Mouse (Mus musculus) limb, embryonic 13.5 days (tissue): ENCODE measurements at regions not wholly inside any gene's neighbourhood (a gene's known extent, or its start where the extent isn't known, plus 50 kb on each side); places are given as distances from the start of the nearest gene placed in this dataset.

Source experiments
- ATAC-seq: fragments of 200-750 bp; cut with Nextera tagmentation; 2 replicates; pipeline ENCODE4 v1.8.0; 2017; ENCODE audit warnings: low read depth, moderate number of reproducible peaks, moderate TSS enrichment; ENCODE audit not compliant: low FRiP score
- H3K27ac ChIP-seq: fragments of 300-500 bp; sonication (generic); 2 replicates; pipeline ENCODE4 v1.5.1; 2015; ENCODE audit warnings: inconsistent platforms, mild to moderate bottlenecking, moderate library complexity
- H3K27me3 ChIP-seq: fragments of 300-500 bp; sonication (generic); 2 replicates; pipeline ENCODE4 v1.6.1; 2015; ENCODE audit warnings: mild to moderate bottlenecking, inconsistent platforms
- H3K36me3 ChIP-seq: fragments of 300-500 bp; sonication (generic); 2 replicates; pipeline ENCODE4 v1.6.1; 2015; ENCODE audit warnings: inconsistent platforms, mild to moderate bottlenecking, moderate library complexity
- H3K4me1 ChIP-seq: fragments of 300-500 bp; sonication (generic); 2 replicates; pipeline ENCODE4 v1.6.1; 2015; ENCODE audit warnings: inconsistent platforms
- H3K4me2 ChIP-seq: fragments of 300-500 bp; sonication (generic); replicated peaks from 2 replicates; pipeline ENCODE4 v1.6.1; 2015; ENCODE audit warnings: inconsistent platforms, mild to moderate bottlenecking, moderate library complexity
- H3K4me3 ChIP-seq: fragments of 300-500 bp; sonication (generic); 2 replicates; pipeline ENCODE4 v1.5.1; 2015; ENCODE audit warnings: moderate library complexity, mild to moderate bottlenecking, inconsistent platforms
- H3K9ac ChIP-seq: fragments of 300-500 bp; sonication (generic); 2 replicates; pipeline ENCODE4 v1.6.1; 2015; ENCODE audit warnings: mild to moderate bottlenecking, inconsistent platforms
- H3K9me3 ChIP-seq: fragments of 300-500 bp; sonication (generic); 2 replicates; pipeline ENCODE4 v1.6.1; 2016; ENCODE audit warnings: inconsistent platforms
- WGBS: fragments of 180-500 bp; shearing (Covaris S2); methylation state at CpG from one replicate; pipeline ENCODE4 v1.1.7; 2015; 5-methylcytosine and 5-hydroxymethylcytosine counted together

DNA sequence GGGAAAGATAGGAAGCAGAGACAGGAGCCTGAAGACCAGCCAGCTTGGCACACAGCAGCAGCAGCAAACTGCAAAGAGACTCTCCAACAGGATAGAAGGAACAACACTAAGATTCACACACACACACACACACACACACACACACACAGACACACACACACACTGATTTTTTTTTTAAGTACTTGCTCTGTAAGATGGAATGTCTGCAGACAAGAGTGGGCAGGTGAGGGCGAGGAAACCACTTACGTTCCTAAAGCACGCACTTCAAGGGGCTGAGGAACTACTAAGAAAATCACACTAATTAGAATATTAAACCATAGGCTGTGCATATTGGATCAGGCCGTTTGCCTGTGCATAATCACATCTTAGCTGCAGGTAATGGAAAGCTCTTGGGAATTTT lies 237.8 kb upstream of the Prok2 start:
- Histone ChIP-seq H3K27me3 (peaks cover 10% of the 10 kb centered on the region; the same call in 1 of the 2 replicates), H3K4me3 (no peak overlapping the region), H3K4me2 (no peak overlapping the region), H3K9ac (no peak overlapping the region), H3K9me3 (peaks cover 8% of the 10 kb centered on the region; the same call in 1 of the 2 replicates), H3K36me3 (no peaks in the 10 kb centered on the region), H3K27ac (no peak overlapping the region), H3K4me1 (peaks cover 12% of the 10 kb centered on the region)
- 67% methylated on average over 4 of the region's 4 CpGs for whole genome bisulfite sequencing
- no peak for ATAC-seq

DNA sequence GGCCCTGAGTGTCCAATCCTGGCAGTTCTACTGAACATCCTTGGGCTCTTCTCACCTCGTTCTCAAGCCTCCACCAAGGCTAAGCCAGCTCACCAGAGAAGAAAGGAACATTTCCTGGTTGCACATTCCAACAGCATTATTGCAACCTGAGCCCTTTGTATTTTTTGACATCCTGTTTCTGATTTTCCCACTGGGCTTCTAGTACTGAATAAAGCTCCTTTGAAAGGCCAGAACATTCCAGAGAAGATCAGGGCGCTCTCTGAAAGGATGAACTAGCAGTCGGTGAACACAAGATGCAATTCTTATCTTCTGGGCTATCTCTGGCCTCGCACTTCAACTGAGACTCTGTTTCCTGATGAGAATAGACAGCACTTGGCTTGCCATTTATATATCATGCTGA lies 233.2 kb upstream of the Prok2 start:
- Histone ChIP-seq H3K27me3 (peaks cover 11% of the 10 kb centered on the region; the same call in 1 of the 2 replicates), H3K4me1 (peaks cover 12% of the 10 kb centered on the region), H3K9me3 (no peaks in the 10 kb centered on the region), H3K9ac (no peak overlapping the region), H3K4me3 (no peak overlapping the region), H3K4me2 (no peak overlapping the region), H3K36me3 (no peaks in the 10 kb centered on the region), H3K27ac (no peak overlapping the region)
- 49% methylated on average over 4 of the region's 4 CpGs for WGBS
- ATAC-seq, result no peak

DNA sequence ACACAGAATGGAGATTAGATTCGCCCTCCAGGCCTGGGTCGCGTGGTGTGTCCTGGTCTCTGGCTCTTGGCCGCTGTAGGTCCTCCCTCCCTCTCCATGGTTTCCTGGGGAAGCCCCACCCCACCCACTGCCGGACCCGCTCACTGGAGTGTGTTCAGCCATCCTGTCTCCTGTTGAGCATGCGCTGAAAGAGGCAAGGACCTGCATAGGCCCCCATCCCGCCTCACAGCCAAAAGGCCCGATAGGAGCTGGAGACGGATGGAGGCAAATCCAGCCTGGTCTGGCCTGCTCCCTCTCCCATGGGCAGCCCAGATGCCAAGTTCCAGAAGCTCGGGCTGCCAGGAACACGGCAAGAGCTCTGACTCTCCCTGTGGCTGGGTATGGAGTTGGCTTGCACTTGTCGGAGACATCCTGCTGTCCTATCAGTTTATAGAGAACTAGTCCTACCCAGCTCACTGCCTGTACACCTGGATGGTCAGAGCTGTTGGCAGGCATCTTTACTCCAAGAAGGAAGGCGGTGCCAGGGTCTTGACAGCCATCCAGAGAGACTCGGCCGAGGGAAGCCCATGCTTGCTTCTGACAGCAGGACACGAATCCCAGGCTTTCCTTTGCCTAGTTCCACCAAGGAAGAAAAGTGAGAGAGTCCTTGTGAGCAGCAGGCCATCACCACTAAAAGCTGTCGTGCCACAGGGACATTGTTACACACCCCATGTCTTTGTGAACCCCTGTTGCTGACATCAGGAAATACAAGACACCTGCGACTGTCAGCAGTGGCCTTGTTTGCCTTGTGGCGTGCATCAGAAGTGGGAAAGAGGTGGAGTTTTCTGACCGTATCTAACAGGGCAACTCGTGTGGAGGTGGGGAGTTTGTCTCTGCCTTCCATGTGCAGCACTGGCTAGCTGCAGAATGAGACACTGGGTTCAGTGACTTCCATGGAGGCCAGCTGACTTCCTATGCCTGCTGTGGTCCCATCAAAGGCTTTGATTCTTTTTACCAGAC lies 228.9 kb upstream of the Prok2 start:
- H3K4me1 ChIP-seq, result peaks cover 14% of the 10 kb centered on the region
- peaks cover 13% of the 10 kb centered on the region for H3K27me3 ChIP-seq
- H3K4me3 ChIP-seq, result no peak overlapping the region
- 82% methylated on average over 22 of the region's 22 CpGs for WGBS
- no peaks in the 10 kb centered on the region for H3K36me3 ChIP-seq
- H3K9ac ChIP-seq, result no peak overlapping the region
- H3K4me2 ChIP-seq, result no peak overlapping the region
- no peak for ATAC-seq
- no peaks in the 10 kb centered on the region for H3K9me3 ChIP-seq
- H3K27ac ChIP-seq, result no peak overlapping the region

DNA sequence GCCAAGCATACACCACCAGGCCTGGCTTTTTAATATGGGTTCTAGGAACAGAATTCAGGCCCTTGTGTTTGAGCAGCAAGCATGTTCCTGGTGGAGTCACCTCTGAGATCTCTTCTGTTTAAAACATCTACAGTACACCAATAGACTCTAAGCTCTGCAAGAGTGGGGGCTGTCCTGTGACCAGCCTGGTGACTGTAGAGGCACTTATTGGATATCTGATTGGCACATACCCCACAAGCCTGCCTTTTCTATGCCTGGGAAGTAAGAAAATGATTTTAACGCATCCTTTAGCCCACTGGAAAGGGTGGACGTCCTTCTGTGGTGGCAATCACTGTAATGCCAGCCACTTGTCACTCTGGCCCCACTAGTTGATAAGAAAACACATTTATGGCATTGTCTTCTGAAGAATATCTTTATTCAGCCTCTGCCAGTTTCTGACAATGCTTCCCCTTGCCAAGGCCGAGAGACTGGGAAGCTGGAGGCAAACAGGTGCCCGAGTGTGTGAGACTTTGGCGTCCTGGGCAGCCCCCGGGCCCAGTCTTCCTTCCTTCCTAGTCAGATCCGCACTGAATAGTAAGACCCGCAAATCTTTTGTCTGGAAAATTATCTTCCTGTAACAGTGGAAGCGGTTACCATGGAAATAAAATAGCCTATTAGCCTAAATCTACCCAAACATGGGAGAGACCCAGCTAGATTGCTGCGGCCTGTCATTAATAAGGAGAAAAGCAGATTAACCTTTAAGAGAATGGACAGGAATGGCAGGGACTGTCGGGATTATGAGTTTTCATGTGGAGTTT lies 228.0 kb upstream of the Prok2 start:
- Histone ChIP-seq H3K4me2 (no peak overlapping the region), H3K9me3 (no peaks in the 10 kb centered on the region), H3K4me1 (peaks cover 4% of the 10 kb centered on the region), H3K27me3 (peaks cover 17% of the 10 kb centered on the region), H3K27ac (no peak overlapping the region), H3K36me3 (no peaks in the 10 kb centered on the region), H3K4me3 (no peak overlapping the region), H3K9ac (no peak overlapping the region)
- WGBS, result 85% methylated on average over 11 of the region's 11 CpGs
- ATAC-seq, result no peak

DNA sequence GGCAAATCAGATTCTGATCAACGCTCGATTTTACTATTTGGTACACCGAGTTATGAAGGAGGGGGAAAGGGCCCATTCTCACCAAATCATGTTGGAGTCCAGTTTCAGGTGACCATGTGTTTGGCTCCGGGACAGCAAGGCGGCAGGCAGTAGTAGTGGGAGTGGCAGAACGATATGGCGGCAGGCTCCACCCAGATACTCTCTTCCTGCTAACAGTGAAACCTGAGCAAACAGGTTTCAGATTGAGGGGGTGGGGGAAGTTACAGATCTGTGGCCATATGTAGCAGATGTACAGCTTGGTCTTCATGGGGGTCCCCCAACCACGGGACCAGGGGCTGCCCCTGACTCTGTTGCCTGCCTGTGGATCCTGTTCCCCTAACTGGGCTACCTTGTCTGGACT lies 224.6 kb upstream of the Prok2 start:
- WGBS, result 83% methylated on average over 8 of the region's 8 CpGs
- Histone ChIP-seq H3K4me3 (no peak overlapping the region), H3K27me3 (peaks cover 18% of the 10 kb centered on the region), H3K4me1 (peaks cover 17% of the 10 kb centered on the region), H3K4me2 (no peak overlapping the region), H3K9ac (no peak overlapping the region), H3K9me3 (no peaks in the 10 kb centered on the region), H3K27ac (no peak overlapping the region), H3K36me3 (no peaks in the 10 kb centered on the region)
- ATAC-seq, result no peak

DNA sequence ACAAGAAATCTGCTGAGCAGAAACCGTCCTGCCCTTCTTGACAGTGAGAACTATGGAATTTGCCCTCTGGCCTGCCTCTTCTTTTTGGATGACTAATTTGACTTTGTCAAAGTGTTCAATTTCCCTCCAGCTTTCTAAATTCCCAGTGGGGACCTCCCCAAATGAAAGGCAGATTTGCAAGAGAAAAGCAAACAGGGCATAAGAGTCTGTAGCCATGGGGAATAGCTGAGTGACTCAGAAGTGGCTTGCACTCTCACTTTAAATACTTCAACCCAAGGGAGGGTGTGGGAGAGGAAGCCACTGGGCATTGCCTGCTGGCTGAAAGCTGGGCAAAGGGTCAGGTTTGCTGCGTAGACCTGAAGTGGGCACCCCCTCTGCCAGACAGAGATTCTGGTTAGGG lies 220.7 kb upstream of the Prok2 start:
- Histone ChIP-seq H3K4me3 (no peak overlapping the region), H3K27ac (no peak overlapping the region), H3K27me3 (peaks cover 33% of the 10 kb centered on the region), H3K9ac (no peak overlapping the region), H3K9me3 (no peaks in the 10 kb centered on the region), H3K36me3 (no peaks in the 10 kb centered on the region), H3K4me2 (no peak overlapping the region), H3K4me1 (peaks cover 13% of the 10 kb centered on the region)
- ATAC-seq, result no peak
- 62% methylated on average over 2 of the region's 2 CpGs for WGBS

DNA sequence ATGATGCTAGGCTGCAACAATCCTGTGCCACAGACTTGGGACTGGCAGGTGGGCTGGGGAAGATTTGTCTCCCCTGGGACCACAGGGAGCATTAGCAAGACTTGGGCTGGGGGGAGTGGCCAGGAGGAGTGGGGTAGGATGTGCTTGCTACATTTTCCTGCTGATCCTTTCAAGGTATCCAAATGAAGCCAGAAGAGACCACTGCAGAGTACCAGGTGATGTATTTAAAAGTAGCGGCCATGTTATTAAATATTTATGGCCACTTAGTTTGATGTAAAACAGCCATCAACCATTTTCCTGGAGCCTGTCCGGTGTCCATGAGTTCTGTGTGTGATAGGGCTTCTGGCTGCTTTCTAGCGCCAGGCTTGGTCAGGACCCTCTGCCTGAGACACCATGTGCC lies 220.3 kb upstream of the Prok2 start:
- Histone ChIP-seq H3K9me3 (no peaks in the 10 kb centered on the region), H3K9ac (no peak overlapping the region), H3K4me1 (peaks cover 13% of the 10 kb centered on the region), H3K27ac (no peak overlapping the region), H3K36me3 (no peaks in the 10 kb centered on the region), H3K27me3 (peaks cover 33% of the 10 kb centered on the region), H3K4me2 (no peak overlapping the region), H3K4me3 (no peak overlapping the region)
- ATAC-seq, result no peak
- WGBS, result 36% methylated on average over 3 of the region's 3 CpGs

DNA sequence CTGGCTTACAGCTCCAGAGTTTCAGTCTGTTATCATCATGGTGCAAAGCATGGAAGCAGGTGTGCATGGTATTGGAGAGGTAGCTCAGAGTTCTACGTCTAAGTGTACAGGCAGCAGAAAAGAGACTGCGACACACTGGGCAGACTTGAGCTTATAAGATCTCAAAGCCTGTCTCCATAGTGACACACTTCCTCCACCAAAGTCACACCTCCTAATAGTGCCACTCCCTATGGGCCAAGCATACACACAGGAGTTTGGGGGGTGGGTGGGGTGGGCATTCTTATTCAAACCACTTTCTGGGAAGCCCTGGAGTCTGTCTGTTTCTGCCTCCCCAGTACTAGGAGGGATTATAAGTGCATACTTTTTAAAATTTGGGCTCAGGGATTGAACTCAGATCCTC lies 219.5 kb upstream of the Prok2 start:
- Histone ChIP-seq H3K9me3 (no peaks in the 10 kb centered on the region), H3K27me3 (peaks cover 39% of the 10 kb centered on the region), H3K36me3 (no peaks in the 10 kb centered on the region), H3K4me1 (peaks cover 20% of the 10 kb centered on the region), H3K27ac (no peak overlapping the region), H3K9ac (no peak overlapping the region), H3K4me3 (no peak overlapping the region), H3K4me2 (no peak overlapping the region)
- WGBS, result 89% methylated on average over 2 of the region's 2 CpGs
- no peak for ATAC-seq

DNA sequence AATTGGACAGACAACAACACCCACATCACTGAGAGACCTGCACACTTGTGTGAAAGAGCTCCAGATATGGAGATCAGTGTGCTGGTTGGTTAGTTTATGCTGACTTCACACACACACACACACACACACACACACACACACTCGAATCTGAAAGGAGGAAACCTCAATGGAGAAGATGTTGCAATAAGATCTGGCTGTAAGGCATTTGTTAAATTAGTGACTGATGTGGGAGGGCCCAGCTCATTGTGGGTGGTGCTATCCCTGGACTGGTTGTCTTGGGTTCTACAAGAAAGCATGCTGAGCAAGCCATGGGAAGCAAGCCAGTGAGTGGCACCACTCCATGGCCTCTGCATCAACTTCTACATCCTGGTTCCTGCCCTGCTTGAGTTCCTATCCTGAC lies 216.8 kb upstream of the Prok2 start:
- Histone ChIP-seq H3K9me3 (no peaks in the 10 kb centered on the region), H3K36me3 (no peaks in the 10 kb centered on the region), H3K4me1 (peaks cover 44% of the 10 kb centered on the region), H3K27ac (no peak overlapping the region), H3K4me2 (no peak overlapping the region), H3K27me3 (peaks cover 47% of the 10 kb centered on the region), H3K4me3 (no peak overlapping the region), H3K9ac (no peak overlapping the region)
- ATAC-seq, result no peak
- 100% methylated on average over 1 of the region's 1 CpGs for WGBS

DNA sequence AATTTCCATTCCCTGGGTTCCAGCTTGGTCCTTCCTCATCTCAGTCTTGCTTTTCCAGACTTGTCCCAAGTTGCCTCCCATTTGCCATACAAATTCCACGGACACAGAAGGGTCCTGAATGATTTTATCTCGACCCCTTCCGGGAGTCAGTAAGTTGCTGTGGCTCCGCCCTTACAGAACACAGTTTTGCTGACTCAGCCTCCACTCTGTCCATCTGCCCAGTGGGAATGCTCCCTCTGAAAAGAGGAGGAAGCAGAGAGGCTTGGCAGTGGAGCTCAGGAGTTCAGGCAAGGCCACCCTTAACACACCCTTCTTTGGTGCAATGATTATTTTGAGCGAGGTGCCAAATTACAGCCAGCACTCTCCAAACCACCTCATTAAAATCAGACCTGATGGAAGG lies 213.9 kb upstream of the Prok2 start:
- Histone ChIP-seq H3K4me2 (no peak overlapping the region), H3K9ac (no peak overlapping the region), H3K4me3 (no peak overlapping the region), H3K4me1 (peaks cover 31% of the 10 kb centered on the region), H3K36me3 (no peaks in the 10 kb centered on the region), H3K9me3 (no peaks in the 10 kb centered on the region), H3K27ac (no peak overlapping the region), H3K27me3 (peaks cover 38% of the 10 kb centered on the region)
- 51% methylated on average over 5 of the region's 5 CpGs for WGBS
- no peak for ATAC-seq

DNA sequence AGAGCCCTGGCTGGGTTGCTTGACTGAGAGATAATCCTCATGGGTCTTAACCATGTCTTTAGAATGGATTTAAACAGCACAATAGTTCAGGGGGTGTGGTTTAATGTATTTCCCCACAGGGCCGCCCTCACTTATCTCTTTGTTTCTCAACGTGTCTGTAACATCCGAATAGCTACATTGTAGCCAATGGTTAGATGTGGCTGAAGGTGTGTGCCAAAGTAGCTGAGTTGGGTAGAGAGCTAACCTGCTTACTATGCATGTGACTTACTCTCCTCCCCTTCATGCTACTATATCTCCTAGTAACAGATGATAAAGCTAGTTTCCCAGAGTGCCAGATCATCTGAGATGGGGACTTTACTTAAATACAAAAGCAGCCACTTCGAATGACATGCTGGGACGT lies 213.2 kb upstream of the Prok2 start:
- Histone ChIP-seq H3K27me3 (peaks cover 38% of the 10 kb centered on the region), H3K36me3 (no peaks in the 10 kb centered on the region), H3K4me3 (no peak overlapping the region), H3K4me1 (peaks cover 31% of the 10 kb centered on the region), H3K4me2 (0 out of 2 replicates have a peak overlapping the region, but pooled peaks have one; percentile 33), H3K9ac (no peak overlapping the region), H3K9me3 (no peaks in the 10 kb centered on the region), H3K27ac (no peak overlapping the region)
- 47% methylated on average over 5 of the region's 5 CpGs for WGBS
- ATAC-seq, result 0 out of 2 replicates have a peak, but pooled peaks have one; percentile 22

DNA sequence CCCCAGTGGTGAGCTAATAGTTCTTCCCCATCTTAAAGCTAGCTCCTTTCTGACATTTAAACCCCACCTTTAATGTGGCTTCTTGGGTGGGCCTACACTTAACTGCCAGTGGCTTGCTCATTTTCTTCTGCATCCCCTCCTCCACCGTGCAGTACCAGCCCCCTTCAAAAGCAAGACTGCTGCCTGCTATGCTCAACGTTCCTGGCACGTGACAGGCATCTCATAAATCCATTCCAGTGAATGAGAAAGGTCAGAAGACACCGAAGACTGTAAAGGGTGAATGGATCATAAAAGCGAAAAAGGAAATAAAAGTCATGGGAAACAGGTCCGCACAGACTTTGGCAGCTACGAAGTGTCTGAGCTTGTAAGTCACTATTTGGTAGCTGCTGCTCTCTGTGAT lies 212.8 kb upstream of the Prok2 start:
- peak; percentile 81 for ATAC-seq
- 4% methylated on average over 7 of the region's 7 CpGs for WGBS
- H3K4me1 ChIP-seq, result peaks cover 31% of the 10 kb centered on the region
- H3K27me3 ChIP-seq, result peaks cover 42% of the 10 kb centered on the region
- H3K36me3 ChIP-seq, result no peaks in the 10 kb centered on the region
- no peaks in the 10 kb centered on the region for H3K9me3 ChIP-seq
- peak overlapping the region; percentile 33; the same call in 1 of the 2 replicates for H3K4me2 ChIP-seq
- no peak overlapping the region for H3K4me3 ChIP-seq
- H3K9ac ChIP-seq, result no peak overlapping the region
- H3K27ac ChIP-seq, result no peak overlapping the region
